In the genomic region with DNA sequence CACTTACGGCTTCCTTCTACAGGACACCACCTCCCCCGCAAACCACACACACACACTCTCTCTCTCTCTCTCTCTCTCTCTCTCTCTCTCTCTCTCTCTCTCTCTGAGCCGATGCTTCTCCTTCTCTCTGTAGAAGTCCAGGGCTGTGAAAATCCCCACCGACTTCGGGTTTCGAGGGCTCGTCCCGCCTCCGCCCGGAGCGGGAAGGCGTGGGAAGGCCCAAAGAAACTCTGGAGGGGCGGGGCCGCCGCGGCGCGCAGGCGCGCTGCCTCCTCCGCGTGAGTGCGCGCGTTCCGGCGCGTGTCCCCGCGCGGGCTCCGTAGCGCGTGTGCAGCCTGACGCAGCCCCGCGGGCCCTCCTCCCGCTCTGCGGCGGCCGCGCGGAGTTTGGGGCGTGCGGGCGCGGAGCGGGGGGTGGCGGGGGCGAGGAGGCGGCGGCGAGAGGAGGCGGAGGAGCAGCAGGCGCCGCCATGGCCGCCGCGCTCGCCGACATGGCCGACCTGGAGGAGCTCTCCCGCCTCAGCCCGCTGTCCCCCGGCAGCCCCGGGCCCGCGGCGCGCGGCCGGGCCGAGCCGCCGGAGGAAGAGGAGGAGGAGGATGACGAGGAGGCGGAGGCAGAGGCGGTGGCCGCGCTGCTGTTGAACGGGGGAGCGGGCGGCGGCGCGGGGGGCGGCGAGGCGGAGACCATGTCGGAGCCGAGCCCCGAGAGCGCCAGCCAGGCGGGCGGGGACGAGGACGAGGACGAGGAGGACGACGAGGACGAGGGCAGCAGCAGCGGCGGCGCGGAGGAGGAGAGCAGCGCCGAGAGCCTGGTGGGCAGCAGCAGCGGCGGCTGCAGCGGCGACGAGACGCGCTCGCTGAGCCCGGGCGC, we compare ENCODE assay signal across 7 mouse cellular contexts. TPM values are rescaled to one million over a fixed set of nuclear protein-coding genes. Genes with fewer than 3 reads are reported as not detected.
DNase-seq lines count a peak whose midpoint lies in the region; ATAC-seq lines count a peak whose summit lies in the region.

No protein-coding gene starts in this region.

- WGBS in intestine, embryonic 16.5 days, result under 1% methylated on average over 102 of the region's 117 CpGs
- WGBS in midbrain, embryonic 11.5 days, result under 1% methylated on average over 85 of the region's 117 CpGs

- peak overlapping the region; percentile 77 for H3K4me2 ChIP-seq in intestine, embryonic 16.5 days (ENCODE audit: low read depth, low read length)
- H3K4me2 ChIP-seq in midbrain, embryonic 11.5 days, result peak overlapping the region; percentile 62

- peaks cover 20% of the 10 kb centered on the region for H3K4me1 ChIP-seq in intestine, embryonic 16.5 days (ENCODE audit: control insufficient read depth, insufficient read depth, low read length)
- H3K4me1 ChIP-seq in midbrain, embryonic 11.5 days (ENCODE audit: control insufficient read depth, insufficient read depth, low read length), result peaks cover 24% of the 10 kb centered on the region

- peak overlapping the region; percentile 98 for H3K9ac ChIP-seq in intestine, embryonic 16.5 days (ENCODE audit: low read depth, low read length)
- peak overlapping the region; percentile 98 for H3K9ac ChIP-seq in midbrain, embryonic 11.5 days (ENCODE audit: low read length)

- intact Hi-C loops in gastrocnemius, postnatal 36 days (cut with DNase I), result no loop called here
- intact Hi-C loops in left cerebral cortex, postnatal 36 days (cut with DNase I), result loop anchor here (5.0 kb wide), 1 partner anchor 146 kb away; no protein-coding TSS in a partner anchor

- no peaks in the 10 kb centered on the region for H3K9me3 ChIP-seq in intestine, embryonic 16.5 days (ENCODE audit: control insufficient read depth, low read length)
- H3K9me3 ChIP-seq in midbrain, embryonic 11.5 days (ENCODE audit: control insufficient read depth, low read length), result no peaks in the 10 kb centered on the region

- peak overlapping the region; percentile 93 for H3K4me3 ChIP-seq in intestine, embryonic 16.5 days (ENCODE audit: low read length)
- H3K4me3 ChIP-seq in midbrain, embryonic 11.5 days (ENCODE audit: low read depth, low read length), result peak overlapping the region; percentile 100

- no peaks in the 10 kb centered on the region for H3K36me3 ChIP-seq in intestine, embryonic 16.5 days (ENCODE audit: control insufficient read depth, insufficient read depth, low read length)
- H3K36me3 ChIP-seq in midbrain, embryonic 11.5 days (ENCODE audit: control insufficient read depth, insufficient read depth, low read length), result no peaks in the 10 kb centered on the region

- peak overlapping the region; percentile 96 for H3K27ac ChIP-seq in intestine, embryonic 16.5 days (ENCODE audit: low read length)
- peak overlapping the region; percentile 86 for H3K27ac ChIP-seq in midbrain, embryonic 11.5 days (ENCODE audit: low read depth, low read length)

- peak; percentile 93 for ATAC-seq in intestine, embryonic 16.5 days
- peak; percentile 94 for ATAC-seq in midbrain, embryonic 11.5 days (ENCODE audit: low FRiP score)

- DNase-seq in adrenal gland, adult 18-20 months (ENCODE audit: low spot score in 2 of 2), result peak; percentile 95 to 97
- peak; percentile 96 for DNase-seq in embryo, embryonic 11 days
- DNase-seq in gastrocnemius, postnatal 36 days, result peak; percentile 91 to 93
- DNase-seq in left cerebral cortex, postnatal 36 days (ENCODE audit: low spot score in 2 of 2), result peak; percentile 91 to 96
- peak; percentile 99 for DNase-seq in midbrain, embryonic 11.5 days (ENCODE audit: low spot score, missing footprints)
- peak; percentile 92 for DNase-seq in skeletal muscle tissue, adult 2 months (ENCODE audit: low read depth, low spot score)

- H3K27me3 ChIP-seq in intestine, embryonic 16.5 days (replicated peaks; ENCODE audit: control insufficient read depth, insufficient read depth, low read length), result no peaks in the 10 kb centered on the region
- no peaks in the 10 kb centered on the region; the same call in 1 of the 2 replicates for H3K27me3 ChIP-seq in midbrain, embryonic 11.5 days (ENCODE audit: control insufficient read depth, insufficient read depth, low read length)

RNA-seq across cellular contexts. Expression of a gene that starts 1.0 kb away (rescaled TPM):
- total RNA-seq in adrenal gland, adult 18-20 months (2021), result 10 to 100 TPM; 44.8 to 45.6 TPM
- 10 to 100 TPM; 25.3 to 29.4 TPM for total RNA-seq in gastrocnemius, postnatal 36 days (2021)
- 6.4 and 7.3 TPM in 2 replicates for polyA plus RNA-seq in intestine, embryonic 16.5 days (2015; fragmentation: Nextera tagmentation; extraction: Ambion mirVana)
- 10 to 100 TPM; 55.8 to 68.0 TPM for total RNA-seq in left cerebral cortex, postnatal 36 days (2021)
- 22.3 and 23.1 TPM in 2 replicates for polyA plus RNA-seq in midbrain, embryonic 11.5 days (2014; fragmentation: Nextera tagmentation; extraction: Ambion mirVana)

Comparison
In these comparisons a context has a peak if more than half of its experiments do, and no peak if none do; other contexts are left out.
1. Peak in every context shown above with its lines: DNase-seq, ATAC-seq, H3K4me3 ChIP-seq and H3K27ac ChIP-seq.